Mouse (Mus musculus) liver, embryonic 13.5 days (tissue): ENCODE measurements around the gene Ccs. TPM values are rescaled to one million over a fixed set of nuclear protein-coding genes. Genes with fewer than 3 reads are reported as not detected.

Experiments
- ATAC-seq: fragments of 200-750 bp; cut with Nextera tagmentation; 2 replicates; pipeline ENCODE4 v1.8.0; 2017; ENCODE audit warnings: low read depth, mild to moderate bottlenecking, moderate number of reproducible peaks, moderate library complexity
- DNase-seq: peaks from one replicate; pipeline ENCODE4 v3.0.0; 2022
- H3K27ac ChIP-seq: fragments of 300-500 bp; sonication (generic); 2 replicates; pipeline ENCODE4 v1.5.1; 2015; ENCODE audit warnings: moderate library complexity, mild to moderate bottlenecking, inconsistent platforms
- H3K27me3 ChIP-seq: fragments of 300-500 bp; sonication (generic); 2 replicates; pipeline ENCODE4 v1.6.1; 2015; ENCODE audit warnings: mild to moderate bottlenecking, inconsistent platforms
- H3K36me3 ChIP-seq: fragments of 300-500 bp; sonication (generic); 2 replicates; pipeline ENCODE4 v1.6.1; 2015; ENCODE audit warnings: mild to moderate bottlenecking, inconsistent platforms
- H3K4me1 ChIP-seq: fragments of 300-500 bp; sonication (generic); replicated peaks from 2 replicates; pipeline ENCODE4 v1.6.1; 2015; ENCODE audit warnings: inconsistent platforms
- H3K4me2 ChIP-seq: fragments of 300-500 bp; sonication (generic); 2 replicates; pipeline ENCODE4 v1.6.1; 2015; ENCODE audit warnings: inconsistent platforms, mild to moderate bottlenecking, moderate library complexity
- H3K4me3 ChIP-seq: fragments of 300-500 bp; sonication (generic); replicated peaks from 2 replicates; pipeline ENCODE4 v1.5.1; 2015; ENCODE audit warnings: mild to moderate bottlenecking, inconsistent platforms
- H3K9ac ChIP-seq: fragments of 300-500 bp; sonication (generic); 2 replicates; pipeline ENCODE4 v1.6.1; 2015; ENCODE audit warnings: mild to moderate bottlenecking, inconsistent platforms
- H3K9me3 ChIP-seq: fragments of 300-500 bp; sonication (generic); replicated peaks from 2 replicates; pipeline ENCODE4 v1.6.1; 2016; ENCODE audit warnings: inconsistent platforms
- WGBS: fragments of 180-500 bp; shearing (Covaris S2); methylation state at CpG from one replicate; pipeline ENCODE4 v1.1.7; 2015; ENCODE audit not compliant: insufficient replicate concordance; 5-methylcytosine and 5-hydroxymethylcytosine counted together
- polyA plus RNA-seq: library from polyadenylated mRNA; unstranded; fragments of >200 nt; fragmentation: Nextera tagmentation; extraction: Ambion mirVana; gene quantifications from 2 replicates; pipeline ENCODE4 v1.2.1, GENCODE M21; 2015

The Ccs gene
- polyA plus RNA-seq, 1 experiment from 2014 or later: 40.7 TPM

GRCm38 (mm10) chr19:4855951-4856350 lies 16.8 kb upstream of the Ccs start:
- no peak for ATAC-seq
- DNase-seq: no peak
- 59% methylated on average over 4 of the region's 4 CpGs for WGBS
- Histone ChIP-seq H3K4me2 (peak overlapping the region; percentile 90), H3K4me1 (peaks cover 65% of the 10 kb centered on the region), H3K4me3 (peak overlapping the region; percentile 66), H3K36me3 (0 out of 2 replicates have a peak, but pooled peaks cover 6% of the 10 kb centered on the region), H3K9ac (peak overlapping the region; percentile 78; the same call in 1 of the 2 replicates), H3K9me3 (no peaks in the 10 kb centered on the region), H3K27ac (0 out of 2 replicates have a peak overlapping the region, but pooled peaks have one; percentile 9), H3K27me3 (peaks cover 62% of the 10 kb centered on the region)

GRCm38 (mm10) chr19:4855470-4855820 lies 16.3 kb upstream of the Ccs start:
- H3K27ac ChIP-seq: peak overlapping the region; percentile 59
- H3K27me3 ChIP-seq: peaks cover 64% of the 10 kb centered on the region
- peaks cover 60% of the 10 kb centered on the region for H3K4me1 ChIP-seq

GRCm38 (mm10) chr19:4854552-4855469 lies 15.7 kb upstream of the Ccs start, which contains the start of gene Ctsf:
TSS of gene Ctsf (plus strand) at chr19:4855130.
- Histone ChIP-seq H3K27ac (peak within 1 kb of the TSS; percentile 59), H3K27me3 (peaks cover 69% of the 10 kb centered on the region), H3K36me3 (no peaks in the 10 kb centered on the region), H3K4me3 (peak within 1 kb of the TSS; percentile 66), H3K4me1 (peaks cover 54% of the 10 kb centered on the region), H3K4me2 (peak within 1 kb of the TSS; percentile 90), H3K9ac (peak within 1 kb of the TSS; percentile 78), H3K9me3 (no peaks in the 10 kb centered on the region)
- DNase-seq: peak; percentile 43
- ATAC-seq: peak; percentile 9; the same call in 1 of the 2 replicates
- WGBS: 4% methylated on average over 45 of the region's 45 CpGs

More at GRCm38 (mm10) chr19:4855470-4855820, 16.3 kb upstream of the Ccs start:
- no peak for DNase-seq
- ATAC-seq: no peak
- Histone ChIP-seq H3K36me3 (0 out of 2 replicates have a peak, but pooled peaks cover 2% of the 10 kb centered on the region), H3K4me2 (peak overlapping the region; percentile 90), H3K9me3 (no peaks in the 10 kb centered on the region), H3K9ac (peak overlapping the region; percentile 78), H3K4me3 (peak overlapping the region; percentile 66)
- 7% methylated on average over 14 of the region's 14 CpGs for WGBS

DNA sequence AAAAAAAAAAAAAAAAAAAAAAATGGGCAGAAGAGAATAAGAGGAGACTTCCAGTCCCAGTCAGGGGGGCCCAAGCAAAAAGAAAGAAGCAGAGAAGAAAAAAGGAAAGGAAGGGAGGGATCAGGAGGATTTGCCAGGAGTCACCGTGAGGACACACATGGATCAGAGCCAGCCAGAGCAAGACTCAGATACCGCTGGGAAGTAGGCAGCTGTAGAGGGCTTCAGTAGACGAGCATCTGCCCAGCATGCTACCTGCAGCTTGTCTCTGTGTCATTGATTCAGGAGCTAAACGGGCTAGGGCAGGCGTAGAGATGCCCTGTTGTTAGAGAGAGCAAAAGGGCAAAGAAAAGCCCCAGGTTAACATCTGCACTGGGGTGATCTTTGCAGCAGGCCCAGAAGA lies 11.1 kb upstream of the Ccs start:
- H3K9ac ChIP-seq: no peak overlapping the region
- H3K9me3 ChIP-seq: no peaks in the 10 kb centered on the region
- ATAC-seq (no peak), DNase-seq (no peak)
- no peak overlapping the region for H3K4me3 ChIP-seq
- H3K4me1 ChIP-seq: peaks cover 17% of the 10 kb centered on the region
- no peak overlapping the region for H3K4me2 ChIP-seq
- H3K36me3 ChIP-seq: no peaks in the 10 kb centered on the region
- 48% methylated on average over 5 of the region's 5 CpGs for WGBS
- no peak overlapping the region for H3K27ac ChIP-seq
- H3K27me3 ChIP-seq: peaks cover 70% of the 10 kb centered on the region

- H3K4me2 ChIP-seq: no peak overlapping the region
- no peak overlapping the region for H3K4me3 ChIP-seq
- no peaks in the 10 kb centered on the region for H3K9me3 ChIP-seq
- H3K36me3 ChIP-seq: no peaks in the 10 kb centered on the region
- ATAC-seq (no peak), DNase-seq (no peak)
- H3K9ac ChIP-seq: no peak overlapping the region
- H3K4me1 ChIP-seq: peaks cover 12% of the 10 kb centered on the region
- WGBS: 62% methylated on average over 4 of the region's 4 CpGs
- no peak overlapping the region for H3K27ac ChIP-seq
- peaks cover 67% of the 10 kb centered on the region for H3K27me3 ChIP-seq
Observed at GRCm38 (mm10) chr19:4849800-4850199, 10.7 kb upstream of the Ccs start.

DNA sequence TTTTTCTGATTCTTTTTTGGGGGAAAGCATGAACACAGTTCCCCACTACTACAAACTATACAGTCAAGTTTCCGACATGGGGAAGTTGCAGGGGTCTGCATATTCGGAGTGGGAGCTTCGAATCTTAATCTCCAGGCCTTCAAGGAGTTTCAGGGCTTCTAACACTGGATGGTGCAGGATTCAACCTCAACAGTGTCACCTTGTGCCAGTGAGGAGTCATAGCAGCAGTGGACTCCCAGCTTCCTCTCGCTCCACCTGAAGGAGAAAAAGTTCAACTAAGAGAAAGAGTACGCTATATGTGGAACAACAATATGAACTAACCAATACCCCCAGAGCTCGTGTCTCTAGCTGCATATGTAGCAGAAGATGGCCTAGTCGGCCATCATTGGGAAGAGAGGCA lies 8.4 kb upstream of the Ccs start:
- DNase-seq (no peak), ATAC-seq (no peak)
- peaks cover 8% of the 10 kb centered on the region; the same call in 1 of the 2 replicates for H3K4me1 ChIP-seq
- H3K9me3 ChIP-seq: no peaks in the 10 kb centered on the region
- WGBS: 29% methylated on average over 7 of the region's 7 CpGs
- H3K4me2 ChIP-seq: no peak overlapping the region
- H3K36me3 ChIP-seq: no peaks in the 10 kb centered on the region
- H3K9ac ChIP-seq: no peak overlapping the region
- H3K27me3 ChIP-seq: peaks cover 55% of the 10 kb centered on the region
- no peak overlapping the region for H3K4me3 ChIP-seq
- H3K27ac ChIP-seq: no peak overlapping the region

- no peak for DNase-seq
- H3K27me3 ChIP-seq: peaks cover 58% of the 10 kb centered on the region
- H3K36me3 ChIP-seq: no peaks in the 10 kb centered on the region
- H3K9me3 ChIP-seq: no peaks in the 10 kb centered on the region
- no peak overlapping the region for H3K27ac ChIP-seq
- H3K4me1 ChIP-seq: peaks cover 12% of the 10 kb centered on the region
- H3K4me3 ChIP-seq: no peak overlapping the region
- no peak for ATAC-seq
- WGBS: 32% methylated on average over 2 of the region's 2 CpGs
- H3K4me2 ChIP-seq: no peak overlapping the region
- H3K9ac ChIP-seq: no peak overlapping the region
Observed at GRCm38 (mm10) chr19:4845846-4846245, 6.7 kb upstream of the Ccs start.

- no peak overlapping the region for H3K9ac ChIP-seq
- peaks cover 48% of the 10 kb centered on the region for H3K27me3 ChIP-seq
- H3K27ac ChIP-seq: no peak overlapping the region
- no peaks in the 10 kb centered on the region for H3K36me3 ChIP-seq
- ATAC-seq: no peak
- peaks cover 40% of the 10 kb centered on the region for H3K4me1 ChIP-seq
- H3K4me3 ChIP-seq: no peak overlapping the region
- 48% methylated on average over 2 of the region's 2 CpGs for WGBS
- no peak for DNase-seq
- H3K9me3 ChIP-seq: no peaks in the 10 kb centered on the region
- no peak overlapping the region for H3K4me2 ChIP-seq
Observed at GRCm38 (mm10) chr19:4842611-4843010, 3.5 kb upstream of the Ccs start.

- DNase-seq: no peak
- Histone ChIP-seq H3K36me3 (0 out of 2 replicates have a peak, but pooled peaks cover 2% of the 10 kb centered on the region), H3K4me1 (peaks cover 51% of the 10 kb centered on the region), H3K9me3 (no peaks in the 10 kb centered on the region), H3K27ac (no peak overlapping the region), H3K27me3 (peaks cover 41% of the 10 kb centered on the region), H3K4me3 (no peak overlapping the region), H3K4me2 (no peak overlapping the region), H3K9ac (no peak overlapping the region)
- WGBS: 59% methylated on average over 9 of the region's 9 CpGs
- ATAC-seq: no peak
Observed at GRCm38 (mm10) chr19:4840848-4841247, 1.7 kb upstream of the Ccs start.

DNA sequence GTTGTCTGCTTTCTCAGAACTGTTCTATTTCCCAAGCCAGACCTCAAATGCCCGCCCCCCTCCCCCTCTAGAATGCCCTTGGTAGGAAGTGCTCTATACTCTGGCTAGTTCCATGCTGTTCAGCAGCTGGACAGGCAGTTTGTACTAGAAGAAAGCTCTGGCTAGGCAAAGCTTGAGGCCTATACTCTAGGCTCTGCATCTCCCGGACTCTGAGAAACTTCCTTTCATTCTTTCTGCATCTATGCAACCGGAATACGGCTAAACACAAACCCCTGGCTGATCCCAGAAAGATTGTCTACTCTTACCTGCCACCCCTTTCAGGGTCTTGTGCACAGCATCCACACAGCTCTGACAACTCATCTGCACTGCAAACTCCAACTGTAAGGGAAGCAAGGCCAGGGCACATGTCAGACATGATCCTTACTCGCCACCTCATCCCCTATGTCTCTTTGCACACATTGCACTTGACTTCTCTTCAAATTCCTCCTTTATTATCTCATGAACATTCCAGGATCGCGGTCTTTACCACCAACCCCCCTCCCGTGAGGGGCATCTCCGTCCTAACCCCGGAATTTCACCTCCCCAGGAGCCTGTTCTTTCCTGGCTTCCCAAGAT lies 499 bp downstream of the Ccs start:
- Histone ChIP-seq H3K9ac (peak overlapping the region; percentile 84), H3K4me1 (peaks cover 56% of the 10 kb centered on the region), H3K4me3 (peak overlapping the region; percentile 74), H3K27ac (peak overlapping the region; percentile 80), H3K27me3 (peaks cover 37% of the 10 kb centered on the region), H3K4me2 (peak overlapping the region; percentile 96), H3K9me3 (no peaks in the 10 kb centered on the region), H3K36me3 (peaks cover 6% of the 10 kb centered on the region; the same call in 1 of the 2 replicates)
- ATAC-seq (peak; percentile 45), DNase-seq (no peak)
- 31% methylated on average over 10 of the region's 10 CpGs for WGBS

GRCm38 (mm10) chr19:4837049-4837448 lies 2.1 kb downstream of the Ccs start:
- H3K27me3 ChIP-seq: peaks cover 25% of the 10 kb centered on the region
- H3K9me3 ChIP-seq: no peaks in the 10 kb centered on the region
- H3K4me1 ChIP-seq: peaks cover 56% of the 10 kb centered on the region
- no peak overlapping the region for H3K4me2 ChIP-seq
- H3K27ac ChIP-seq: no peak overlapping the region
- DNase-seq (no peak), ATAC-seq (no peak)
- no peak overlapping the region for H3K9ac ChIP-seq
- 86% methylated on average over 6 of the region's 6 CpGs for WGBS
- H3K36me3 ChIP-seq: peaks cover 18% of the 10 kb centered on the region
- no peak overlapping the region for H3K4me3 ChIP-seq
